Mouse (Mus musculus) heart, postnatal 25 days (tissue): ENCODE data around the gene Tubb4b. TPM values are rescaled to one million over a fixed set of nuclear protein-coding genes. Genes with fewer than 3 reads are reported as not detected.
"Not testable (repeated sequence)": the region's sequence is repeated elsewhere in the genome, so short reads cannot be mapped to it uniquely, and the experiment has no call there.

ENCODE experiments used
- DNase-seq: peaks from one replicate; pipeline ENCODE4 v3.0.0; 2022; ENCODE audit warnings: low spot score
- intact Hi-C: fragments of 180-260 bp; cut with DNase I; formaldehyde crosslinking; loops from one replicate; pipeline ENCODE4 v1.15.1; 2025
- total RNA-seq, 2 experiments: library from RNA; stranded (reverse); gene quantifications; 2 replicates each; pipeline ENCODE4 v1.2.3; 2021

Gene Tubb4b
- total RNA-seq: 100 to 1,000 TPM; 258 to 313 TPM

- intact Hi-C loops: loop anchor here (2.0 kb wide), 1 partner anchor 14 kb away; the partner anchor contains the start of gene Nelfb
- DNase-seq: no peak
These were observed at the start of gene Tubb4b for GRCm38 (mm10) chr2:25224492-25224765. Tubb4b (minus strand) TSS chr2:25224702.

GRCm38 (mm10) chr2:25273010-25273409 lies 48.5 kb upstream of the Tubb4b start:
- intact Hi-C loops: loop anchor here (5.0 kb wide), 1 partner anchor 59 kb away; the partner anchor contains the start of gene Man1b1

GRCm38 (mm10) chr2:25272515-25272914 lies 48.0 kb upstream of the Tubb4b start:
- intact Hi-C loops: loop anchor here (5.0 kb wide), 1 partner anchor 60 kb away; the partner anchor contains the start of gene Man1b1
- DNase-seq: no peak

More at GRCm38 (mm10) chr2:25273010-25273409, 48.5 kb upstream of the Tubb4b start:
- DNase-seq: no peak

GRCm38 (mm10) chr2:25271827-25272511 lies 47.5 kb upstream of the Tubb4b start, which contains the start of the genes Ssna1 and Anapc2:
Ssna1 (minus strand) TSS chr2:25272438.
Anapc2 (plus strand) TSS chr2:25272478.
- DNase-seq: peak; percentile 93
- intact Hi-C loops: loop anchor here (5.0 kb wide), 1 partner anchor 60 kb away; the partner anchor contains the start of gene Man1b1

GRCm38 (mm10) chr2:25267746-25268309 lies 43.3 kb upstream of the Tubb4b start:
- DNase-seq: no peak
- intact Hi-C loops: no loop called here

GRCm38 (mm10) chr2:25267241-25267640 lies 42.7 kb upstream of the Tubb4b start:
- intact Hi-C loops: no loop called here
- no peak for DNase-seq

- intact Hi-C loops: no loop called here
- DNase-seq: peak; percentile 31
These were observed 42.2 kb upstream of the Tubb4b start for GRCm38 (mm10) chr2:25266720-25267119.

- DNase-seq: peak; percentile 31
These were observed 41.6 kb upstream of the Tubb4b start for GRCm38 (mm10) chr2:25265897-25266656.

GRCm38 (mm10) chr2:25264851-25265250 lies 40.3 kb upstream of the Tubb4b start:
- intact Hi-C loops: no loop called here
- no peak for DNase-seq

More at GRCm38 (mm10) chr2:25265897-25266656, 41.6 kb upstream of the Tubb4b start:
- intact Hi-C loops: no loop called here

GRCm38 (mm10) chr2:25264286-25264660 lies 39.8 kb upstream of the Tubb4b start:
- DNase-seq: no peak
- intact Hi-C loops: no loop called here

GRCm38 (mm10) chr2:25263623-25264285 lies 39.3 kb upstream of the Tubb4b start:
- DNase-seq: no peak
- intact Hi-C loops: no loop called here

GRCm38 (mm10) chr2:25262795-25263622 lies 38.5 kb upstream of the Tubb4b start:
- intact Hi-C loops: no loop called here
- DNase-seq: no peak

- peak; percentile 92 for DNase-seq
- intact Hi-C loops: no loop called here
These were observed 37.8 kb upstream of the Tubb4b start, which contains the start of gene Tprn for GRCm38 (mm10) chr2:25262291-25262767. Tprn (plus strand) TSS chr2:25262618.

- intact Hi-C loops: no loop called here
- no peak for DNase-seq
These were observed 37.4 kb upstream of the Tubb4b start for GRCm38 (mm10) chr2:25261870-25262269.

GRCm38 (mm10) chr2:25258887-25259286 lies 34.4 kb upstream of the Tubb4b start:
- DNase-seq: no peak
- intact Hi-C loops: loop anchor here (5.0 kb wide), 1 partner anchor 73 kb away; the partner anchor contains the start of gene Man1b1

- intact Hi-C loops: loop anchor here (5.0 kb wide), 1 partner anchor 75 kb away; the partner anchor contains the start of gene Man1b1
- DNase-seq: not testable (repeated sequence)
These were observed 32.7 kb upstream of the Tubb4b start for GRCm38 (mm10) chr2:25257250-25257649.

GRCm38 (mm10) chr2:25256443-25257109 lies 32.1 kb upstream of the Tubb4b start:
- DNase-seq: not testable (repeated sequence)
- intact Hi-C loops: loop anchor here (5.0 kb wide), 1 partner anchor 76 kb away; the partner anchor contains the start of gene Man1b1

- peak; percentile 68 for DNase-seq
- intact Hi-C loops: loop anchor here (2.0 to 5.0 kb wide), 2 partner anchors 63 to 77 kb away; partner anchors contain the start of gene Man1b1
These were observed 30.8 kb upstream of the Tubb4b start, which contains the start of gene Tmem203 for GRCm38 (mm10) chr2:25255284-25255779. Tmem203 (plus strand) TSS chr2:25255439.
